Mouse (Mus musculus) embryonic stem cell, embryonic (primary cell): Measurements from ENCODE around the gene Sp2.

ENCODE experiments used
- CTCF ChIA-PET, 4 experiments: fragments of 300-600 bp in 2 of 4; fragments of 350-600 bp in 2 of 4; sonication (Branson Sonifier 250); formaldehyde crosslinking; loops; one replicate each; lab custom pipeline; 2022; ENCODE audit warnings: inconsistent platforms in 2 of 4; lab: Charles Lee
- POLR2A ChIA-PET, 4 experiments: fragments of 300-600 bp in 2 of 4; fragments of 350-600 bp in 2 of 4; sonication (Branson Sonifier 250); formaldehyde crosslinking; loops; one replicate each; lab custom pipeline; 2022; ENCODE audit warnings: antibody characterized with exemption in 4 of 4, inconsistent platforms in 1 of 4; lab: Charles Lee

Gene Sp2

GRCm38 (mm10) chr11:97009198-97009790, 26.5 kb upstream of the Sp2 start:
- ChIA-PET POLR2A (interaction anchor here in 2 of 4 experiments (0.6 to 4.0 kb wide), 12 partner anchors 9 to 95 kb away, joined by 3 to 15 read pairs (median 5); no protein-coding TSS in a partner anchor), CTCF (interaction anchor here (0.8 to 2.9 kb wide), 6 partner anchors 8 to 28 kb away, joined by 3 to 15 read pairs (median 4); partner anchors contain the start of gene Sp2 (in 1 of the 4))

- POLR2A ChIA-PET: interaction anchor here in 2 of 4 experiments (1.7 to 4.0 kb wide), 3 partner anchors 10 to 15 kb away, joined by 11 to 15 read pairs (median 13); no protein-coding TSS in a partner anchor
- CTCF ChIA-PET: interaction anchor here in 3 of 4 experiments (0.6 to 2.9 kb wide), 5 partner anchors 14 to 27 kb away, joined by 3 to 15 read pairs (median 4); partner anchors contain the start of gene Scrn2 (in 1 of the 3)
Measured at GRCm38 (mm10) chr11:97007093-97007794, 24.5 kb upstream of the Sp2 start.

GRCm38 (mm10) chr11:97003170-97003569, 20.4 kb upstream of the Sp2 start:
- ChIA-PET CTCF (interaction anchor here in 3 of 4 experiments (0.5 to 2.1 kb wide), 4 partner anchors 9 to 43 kb away, joined by 3 to 5 read pairs (median 4); no protein-coding TSS in a partner anchor), POLR2A (interaction anchor here in 2 of 4 experiments (0.6 to 2.7 kb wide), 7 partner anchors 9 to 25 kb away, joined by 3 to 8 read pairs (median 4); no protein-coding TSS in a partner anchor)

DNA sequence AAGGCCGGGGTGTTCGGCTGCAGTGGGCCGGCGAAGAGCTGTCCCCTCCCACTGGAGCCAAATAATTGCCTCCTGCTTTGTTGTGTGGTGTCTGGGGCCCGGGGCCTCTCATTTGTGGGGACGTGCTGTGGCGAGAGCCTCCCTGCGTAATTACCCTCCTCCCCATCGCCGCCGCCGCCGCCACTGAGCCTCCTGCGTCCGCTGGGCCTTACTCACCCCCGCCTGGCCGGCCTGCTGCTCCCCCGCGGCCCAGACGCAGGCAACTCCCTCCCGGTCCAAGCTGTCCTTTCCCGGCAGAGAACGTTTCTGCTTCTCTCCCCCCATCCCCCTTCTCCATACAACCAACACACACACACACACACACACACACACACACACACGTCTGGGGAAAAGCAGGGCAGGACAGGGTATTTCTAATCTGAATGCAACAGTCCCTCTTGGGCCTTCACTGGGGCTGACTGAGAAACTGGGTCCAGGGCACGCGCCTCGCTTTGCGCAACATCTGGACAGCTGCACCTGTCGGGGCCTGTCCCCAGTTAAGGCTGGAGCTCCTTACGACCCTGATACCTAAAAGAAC, 14.7 kb upstream of the Sp2 start:
- CTCF ChIA-PET: interaction anchor here in 3 of 4 experiments (0.6 to 1.7 kb wide), 16 partner anchors 10 to 1513 kb away, joined by 3 to 20 read pairs (median 4); partner anchors contain the start of gene Cdk5rap3 (in 1 of the 3)
- POLR2A ChIA-PET: interaction anchor here in 3 of 4 experiments (0.5 to 2.9 kb wide), 48 partner anchors 9 to 840 kb away, joined by 3 to 28 read pairs (median 4); partner anchors contain the start of genes Cdk5rap3 (in 2 of the 3), Scrn2 (in 2 of the 3), Lrrc46 (in 1 of the 3) and Mrpl10 (in 1 of the 3)

DNA sequence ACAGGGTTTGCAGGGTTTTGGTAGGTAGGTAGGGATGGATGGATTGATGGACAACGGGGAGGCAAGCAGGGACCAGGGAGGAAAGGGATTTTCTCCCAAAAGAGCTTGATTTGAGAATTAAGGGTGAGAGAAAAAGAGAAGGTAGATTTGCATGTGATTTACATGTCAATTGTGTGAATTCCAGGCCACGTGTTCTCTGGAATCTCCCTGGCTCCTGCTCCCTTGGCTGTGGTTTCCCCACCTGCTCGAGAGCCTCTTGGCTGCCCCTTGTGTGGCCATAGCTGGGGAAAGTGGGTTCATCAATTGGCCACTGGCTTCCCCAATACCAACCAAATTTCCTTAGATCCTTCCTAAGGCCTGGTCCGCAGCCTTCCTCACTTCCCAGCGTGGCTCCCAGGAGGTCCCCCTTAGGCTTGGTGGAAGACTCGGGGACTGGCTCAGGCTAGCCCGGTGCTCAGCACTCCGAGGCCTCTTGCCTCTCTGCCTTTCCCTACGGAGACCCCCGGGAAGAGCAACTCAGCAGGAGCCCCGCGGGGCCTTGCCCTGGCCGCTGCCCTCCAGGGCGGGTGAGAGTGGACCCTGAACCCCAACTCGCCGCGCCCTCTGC, 14.1 kb upstream of the Sp2 start:
- ChIA-PET CTCF (interaction anchor here in 3 of 4 experiments (0.6 to 1.7 kb wide), 15 partner anchors 9 to 1220 kb away, joined by 3 to 20 read pairs (median 4); partner anchors contain the start of gene Cdk5rap3 (in 2 of the 3)), POLR2A (interaction anchor here in 3 of 4 experiments (0.6 to 2.9 kb wide), 49 partner anchors 9 to 466 kb away, joined by 3 to 28 read pairs (median 4); partner anchors contain the start of genes Cdk5rap3 (in 2 of the 3), Scrn2 (in 2 of the 3), Lrrc46 (in 1 of the 3) and Mrpl10 (in 1 of the 3))

DNA sequence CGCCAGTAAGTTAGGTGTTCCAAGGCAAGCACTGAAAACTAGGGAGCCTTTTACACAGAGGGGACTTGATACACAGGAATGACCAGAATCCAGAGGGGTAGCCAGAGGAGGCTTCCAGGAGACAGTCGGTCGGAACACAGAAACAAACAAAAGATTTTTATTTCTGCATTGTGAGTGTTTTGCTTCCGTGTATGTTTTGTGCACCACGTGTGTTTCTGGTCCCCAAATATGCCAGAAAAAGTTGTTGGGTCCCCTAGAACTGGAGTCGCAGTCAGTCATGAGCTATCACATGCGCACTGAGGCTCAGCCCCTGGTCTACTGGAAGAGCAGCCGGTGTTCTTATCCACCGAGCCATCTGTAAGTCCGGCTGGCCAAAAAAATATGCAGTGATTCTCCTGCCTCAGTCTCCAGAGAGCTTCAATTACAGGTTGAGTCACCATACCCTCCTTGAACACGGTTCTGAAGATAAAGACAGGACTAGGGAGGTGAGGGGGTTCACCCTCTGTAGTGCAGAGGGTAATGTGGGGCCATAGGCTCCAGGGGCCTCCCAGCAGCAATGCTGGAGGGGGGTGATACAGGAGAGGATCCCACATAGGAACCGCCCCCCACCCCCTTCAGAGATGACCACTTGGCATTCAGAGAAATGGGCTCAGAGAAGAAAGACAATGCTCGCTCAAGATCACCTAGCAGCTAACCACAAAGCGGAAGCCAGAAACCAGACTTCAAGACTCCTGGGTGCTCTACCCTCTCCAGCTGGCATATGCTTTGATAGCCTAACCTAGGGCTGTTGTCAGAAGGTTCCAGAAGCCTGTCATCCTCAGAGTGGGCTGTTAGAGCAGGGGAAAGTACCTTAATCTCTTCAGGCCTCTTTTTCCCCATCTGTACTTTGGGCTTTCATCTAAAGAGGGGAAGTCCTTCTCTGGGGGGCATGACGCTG, 13.3 kb upstream of the Sp2 start:
- POLR2A ChIA-PET: interaction anchor here in 3 of 4 experiments (0.5 to 2.9 kb wide), 39 partner anchors 8 to 465 kb away, joined by 3 to 28 read pairs (median 4); partner anchors contain the start of genes Cdk5rap3 (in 1 of the 3), Lrrc46 (in 1 of the 3), Mrpl10 (in 1 of the 3) and Pnpo (in 1 of the 3)
- CTCF ChIA-PET: interaction anchor here in 3 of 4 experiments (0.5 to 1.7 kb wide), 8 partner anchors 8 to 80 kb away, joined by 3 to 20 read pairs (median 4); partner anchors contain the start of genes Cdk5rap3 (in 1 of the 3), Lrrc46 (in 1 of the 3) and Mrpl10 (in 1 of the 3)

GRCm38 (mm10) chr11:96995031-96995430, 12.3 kb upstream of the Sp2 start:
- CTCF ChIA-PET: interaction anchor here (0.6 to 1.3 kb wide), 4 partner anchors 27 to 32 kb away, joined by 3 read pairs; no protein-coding TSS in a partner anchor
- POLR2A ChIA-PET: interaction anchor here in 3 of 4 experiments (0.7 to 2.1 kb wide), 6 partner anchors 8 to 26 kb away, joined by 3 to 8 read pairs (median 3); no protein-coding TSS in a partner anchor

DNA sequence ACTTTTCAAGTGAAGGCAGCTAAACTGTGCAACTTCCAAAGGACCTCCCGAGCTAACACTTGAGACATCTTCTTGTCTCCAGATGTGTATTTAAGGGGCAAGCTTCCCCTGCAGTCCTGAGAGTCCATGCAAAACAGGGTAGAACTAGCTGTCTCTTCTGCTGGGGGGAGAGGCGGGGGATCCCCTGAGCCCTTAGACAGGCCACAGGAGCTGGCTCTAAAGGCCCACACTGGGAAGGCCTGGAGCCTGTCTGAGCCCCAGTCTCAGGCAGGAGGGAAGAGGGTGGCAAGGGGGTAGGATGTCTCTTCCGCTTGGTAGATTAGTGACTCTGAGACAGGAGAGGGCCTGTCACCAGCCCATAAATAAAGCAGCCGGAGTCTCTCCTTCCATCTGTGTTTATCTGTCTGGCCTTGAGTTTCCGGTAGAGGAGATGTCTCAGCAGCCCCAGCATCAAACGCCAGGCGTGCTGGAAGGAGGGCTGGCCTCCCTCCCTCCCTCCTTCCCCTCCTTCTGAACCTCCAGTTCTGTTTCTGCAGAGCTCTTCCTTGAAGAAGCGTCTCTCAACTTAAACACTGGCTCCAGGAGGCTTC, 10.1 kb upstream of the Sp2 start:
- ChIA-PET CTCF (interaction anchor here in 3 of 4 experiments (0.5 to 1.7 kb wide), 8 partner anchors 11 to 330 kb away, joined by 3 to 7 read pairs (median 4); partner anchors contain the start of genes Lrrc46 (in 1 of the 3), Mrpl10 (in 1 of the 3) and Scrn2 (in 1 of the 3)), POLR2A (interaction anchor here in 3 of 4 experiments (0.5 to 2.0 kb wide), 8 partner anchors 8 to 1238 kb away, joined by 3 to 4 read pairs (median 4); no protein-coding TSS in a partner anchor)

DNA sequence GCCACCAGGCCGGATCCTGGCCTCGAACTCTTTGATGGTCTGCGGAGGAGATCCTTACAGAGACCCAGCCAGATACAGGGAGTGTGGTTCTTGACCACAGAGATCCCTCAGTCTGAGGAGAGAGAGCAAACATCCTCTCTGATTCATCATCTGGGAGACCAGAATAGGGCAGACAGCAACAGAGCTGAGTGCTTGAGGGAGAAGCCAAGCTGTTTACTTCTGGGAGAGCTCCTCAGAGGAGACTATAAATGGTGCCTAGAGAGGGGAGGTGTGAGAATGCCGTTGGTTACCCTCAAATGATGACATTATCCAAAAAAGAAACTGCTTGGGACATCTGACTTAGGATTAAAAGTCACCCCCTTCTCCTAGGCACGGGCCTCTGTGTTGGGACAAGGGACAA, 8.7 kb upstream of the Sp2 start:
- CTCF ChIA-PET: interaction anchor here in 1 of 4 experiments (1.7 kb wide), 1 partner anchor 30 kb away, joined by 5 read pairs; no protein-coding TSS in a partner anchor
- POLR2A ChIA-PET: interaction anchor here in 2 of 4 experiments (0.6 to 2.0 kb wide), 10 partner anchors 9 to 196 kb away, joined by 3 to 5 read pairs (median 4); partner anchors contain the start of genes Kpnb1 (in 1 of the 2) and Scrn2 (in 1 of the 2)

- CTCF ChIA-PET: interaction anchor here in 3 of 4 experiments (0.6 to 2.9 kb wide), 13 partner anchors 9 to 173 kb away, joined by 3 to 12 read pairs (median 5); partner anchors contain the start of genes Cdk5rap3 (in 1 of the 3), Osbpl7 (in 1 of the 3) and Scrn2 (in 1 of the 3)
Measured at GRCm38 (mm10) chr11:96987873-96988655, 5.3 kb upstream of the Sp2 start.

DNA sequence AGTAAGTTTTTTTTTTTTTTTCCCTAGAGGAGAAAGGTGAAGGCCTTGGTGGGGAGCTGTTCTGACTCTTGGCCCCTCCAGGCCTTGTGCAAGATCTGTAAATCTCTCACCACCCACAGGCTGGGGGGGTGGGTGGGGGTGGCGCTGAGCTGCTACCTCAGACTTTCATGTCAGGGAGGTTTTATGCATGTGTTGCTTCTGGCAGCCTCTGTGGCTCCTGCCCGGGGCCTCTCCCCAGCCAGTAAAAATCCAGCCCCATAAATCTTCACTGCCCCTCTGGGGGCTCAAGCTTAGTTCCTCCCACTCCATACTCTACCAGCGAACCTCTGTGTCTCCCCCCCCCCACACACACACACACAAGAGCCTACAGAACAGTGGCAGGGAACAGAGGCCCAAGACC, 3.7 kb upstream of the Sp2 start:
- ChIA-PET CTCF (interaction anchor here in 3 of 4 experiments (0.6 to 3.1 kb wide), 12 partner anchors 9 to 316 kb away, joined by 3 to 12 read pairs (median 4); no protein-coding TSS in a partner anchor), POLR2A (interaction anchor here in 3 of 4 experiments (0.6 to 1.7 kb wide), 19 partner anchors 8 to 293 kb away, joined by 3 to 7 read pairs (median 3); partner anchors contain the start of genes Lrrc46 (in 1 of the 3), Mrpl10 (in 1 of the 3) and Scrn2 (in 1 of the 3))

More at GRCm38 (mm10) chr11:96987873-96988655, 5.3 kb upstream of the Sp2 start:
- POLR2A ChIA-PET: interaction anchor here in 3 of 4 experiments (0.6 to 2.3 kb wide), 17 partner anchors 8 to 201 kb away, joined by 3 to 19 read pairs (median 5); partner anchors contain the start of genes Lrrc46 (in 1 of the 3) and Mrpl10 (in 1 of the 3)

GRCm38 (mm10) chr11:96984903-96985302, 2.1 kb upstream of the Sp2 start:
- POLR2A ChIA-PET: interaction anchor here in 3 of 4 experiments (0.6 to 7.4 kb wide), 9 partner anchors 11 to 217 kb away, joined by 3 to 56 read pairs (median 3); no protein-coding TSS in a partner anchor
- CTCF ChIA-PET: interaction anchor here in 3 of 4 experiments (0.6 to 3.1 kb wide), 7 partner anchors 12 to 419 kb away, joined by 3 to 12 read pairs (median 8); no protein-coding TSS in a partner anchor

GRCm38 (mm10) chr11:96982355-96982754, 404 bp downstream of the Sp2 start:
- POLR2A ChIA-PET: interaction anchor here in 3 of 4 experiments (0.6 to 8.2 kb wide), 19 partner anchors 9 to 103 kb away, joined by 3 to 67 read pairs (median 6); partner anchors contain the start of genes Scrn2 (in 3 of the 3), Cdk5rap3 (in 1 of the 3), Lrrc46 (in 1 of the 3) and Mrpl10 (in 1 of the 3)
- CTCF ChIA-PET: interaction anchor here (0.7 to 4.6 kb wide), 25 partner anchors 10 to 346 kb away, joined by 3 to 50 read pairs (median 5); partner anchors contain the start of genes Scrn2 (in 3 of the 4) and Cdk5rap3 (in 2 of the 4)
